Mouse (Mus musculus) MEL (cell line): ENCODE data around the gene Lasp1.

Experiments used
- CTCF ChIP-seq, 3 experiments: IDR thresholded peaks in 2 of 3; conservative IDR thresholded peaks in 1 of 3; 2 replicates each; pipeline ENCODE4 v1.5.1; 2011 to 2012; ENCODE audit warnings: low read length in 3 of 3, low read depth in 2 of 3, mild to moderate bottlenecking in 2 of 3, improper control_type of control experiment in 1 of 3, inconsistent platforms in 1 of 3, mixed read lengths in 1 of 3, moderate library complexity in 1 of 3; ENCODE audit not compliant: control insufficient read depth in 1 of 3, insufficient read depth in 1 of 3, poor library complexity in 1 of 3, severe bottlenecking in 1 of 3
- KAT2A ChIP-seq: conservative IDR thresholded peaks from 2 replicates; pipeline ENCODE4 v1.6.1; 2012; ENCODE audit warnings: low read depth, low read length, improper control_type of control experiment, inconsistent platforms
- MAFK ChIP-seq: IDR thresholded peaks from 2 replicates; pipeline ENCODE4 v1.6.1; 2011; ENCODE audit warnings: low read depth, mild to moderate bottlenecking, low read length, improper control_type of control experiment, borderline replicate concordance
- MAX ChIP-seq: IDR thresholded peaks from 2 replicates; pipeline ENCODE4 v1.6.1; 2011; ENCODE audit warnings: low read length, improper control_type of control experiment
- POLR2A ChIP-seq, 2 experiments: IDR thresholded peaks; 2 replicates each; pipeline ENCODE4 v1.6.1; 2011 to 2012; ENCODE audit warnings: low read length in 2 of 2, mild to moderate bottlenecking in 2 of 2, control low read depth in 1 of 2, improper control_type of control experiment in 1 of 2, low read depth in 1 of 2, moderate library complexity in 1 of 2; ENCODE audit not compliant: control insufficient read depth in 1 of 2, insufficient read depth in 1 of 2, poor library complexity in 1 of 2
- POLR2AphosphoS2 ChIP-seq: IDR thresholded peaks from 2 replicates; pipeline ENCODE4 v1.6.1; 2011; ENCODE audit warnings: low read length, improper control_type of control experiment
- POLR2AphosphoS5 ChIP-seq: IDR thresholded peaks from 2 replicates; pipeline ENCODE4 v1.6.1; 2012; ENCODE audit warnings: low read depth, borderline replicate concordance, mild to moderate bottlenecking, inconsistent platforms, low read length, moderate library complexity, mixed read lengths
- SMC3 ChIP-seq: IDR thresholded peaks from 2 replicates; pipeline ENCODE4 v1.6.1; 2011; ENCODE audit warnings: low read depth, low read length, improper control_type of control experiment
- TAL1 ChIP-seq: IDR thresholded peaks from 2 replicates; pipeline ENCODE4 v1.6.1; 2012; ENCODE audit warnings: mild to moderate bottlenecking, inconsistent platforms, low read length, moderate library complexity, mixed read lengths
- TBP ChIP-seq: IDR thresholded peaks from 2 replicates; pipeline ENCODE4 v1.8.0; 2011; ENCODE audit warnings: low read depth, low read length, improper control_type of control experiment
- USF2 ChIP-seq, 2 experiments: IDR thresholded peaks; 2 replicates each; pipeline ENCODE4 v1.6.1; 2011 to 2012; ENCODE audit warnings: improper control_type of control experiment in 2 of 2, low read length in 2 of 2, borderline replicate concordance in 1 of 2, inconsistent platforms in 1 of 2, low read depth in 1 of 2, mild to moderate bottlenecking in 1 of 2; ENCODE audit not compliant: insufficient read depth in 1 of 2
- ZNF384 ChIP-seq: IDR thresholded peaks from 2 replicates; pipeline ENCODE4 v1.6.1; 2012; ENCODE audit warnings: low read depth, mild to moderate bottlenecking, inconsistent platforms, low read length, improper control_type of control experiment

GRCm38 (mm10) chr11:97818003-97818402 lies 19.2 kb downstream of the Lasp1 start:
- TF ChIP-seq TBP (no peak), TAL1 (no peak), POLR2A (IDR thresholded peaks at IDR 0.05; ENCODE audit: control insufficient read depth in 1 of 2, insufficient read depth in 1 of 2, low read depth in 1 of 2, low read length in 2 of 2, poor library complexity in 1 of 2) (no peak), POLR2AphosphoS5 (no peak), SMC3 (no peak), POLR2AphosphoS2 (no peak), CTCF (IDR thresholded peaks at IDR 0.05 in 2 of 3, conservative IDR thresholded peaks at IDR 0.05 in 1 of 3; ENCODE audit: control insufficient read depth in 1 of 3, insufficient read depth in 1 of 3, low read depth in 2 of 3, low read length in 3 of 3, poor library complexity in 1 of 3, severe bottlenecking in 1 of 3) (no peak), MAFK (no peak), ZNF384 (no peak), USF2 (IDR thresholded peaks at IDR 0.05; ENCODE audit: borderline replicate concordance in 1 of 2, insufficient read depth in 1 of 2, low read depth in 1 of 2, low read length in 2 of 2) (no peak), MAX (no peak), KAT2A (no peak)
